Mouse (Mus musculus) 416B (cell line): Measurements from ENCODE around the gene Hist1h3d.
"Not testable (repeated sequence)": the region's sequence is repeated elsewhere in the genome, so short reads cannot be mapped to it uniquely, and the experiment has no call there.

Experiments
- DNase-seq: peaks from one replicate; pipeline ENCODE4 v3.0.0; 2011; ENCODE audit warnings: low read depth

Gene Hist1h3d

GRCm38 (mm10) chr13:23542225-23542980, 33.2 kb upstream of the Hist1h3d start:
- peak; percentile 89 for DNase-seq

GRCm38 (mm10) chr13:23542999-23543607, 32.5 kb upstream of the Hist1h3d start, which contains the start of gene Hist1h2bh:
Hist1h2bh (minus strand) TSS chr13:23543392.
- peak; percentile 100 for DNase-seq

GRCm38 (mm10) chr13:23543965-23544786, 31.4 kb upstream of the Hist1h3d start, which contains the start of gene Hist1h3f:
Hist1h3f (plus strand) TSS chr13:23544052.
- DNase-seq, result peak; percentile 100

GRCm38 (mm10) chr13:23544787-23545120, 30.8 kb upstream of the Hist1h3d start:
- DNase-seq, result peak; percentile 67

GRCm38 (mm10) chr13:23546694-23547093, 28.9 kb upstream of the Hist1h3d start:
- no peak for DNase-seq

GRCm38 (mm10) chr13:23550761-23551145, 24.8 kb upstream of the Hist1h3d start:
- peak; percentile 89 for DNase-seq

- DNase-seq, result peak; percentile 99
Measured at GRCm38 (mm10) chr13:23551146-23551834, 24.3 kb upstream of the Hist1h3d start, which contains the start of gene Hist1h4f. Hist1h4f (minus strand) TSS chr13:23551648.

GRCm38 (mm10) chr13:23551931-23552914, 23.3 kb upstream of the Hist1h3d start:
- DNase-seq, result peak; percentile 71

- DNase-seq, result no peak
Measured at GRCm38 (mm10) chr13:23552962-23553361, 22.6 kb upstream of the Hist1h3d start, which contains the start of gene Hist1h1d. Hist1h1d (plus strand) TSS chr13:23553262.

- DNase-seq, result peak; percentile 86
Measured at GRCm38 (mm10) chr13:23554393-23554792, 21.2 kb upstream of the Hist1h3d start.

- DNase-seq, result peak; percentile 99
Measured at GRCm38 (mm10) chr13:23554925-23555838, 20.4 kb upstream of the Hist1h3d start.

- DNase-seq, result peak; percentile 100
Measured at GRCm38 (mm10) chr13:23555839-23556416, 19.6 kb upstream of the Hist1h3d start.

- DNase-seq, result peak; percentile 63
Measured at GRCm38 (mm10) chr13:23556906-23557305, 18.7 kb upstream of the Hist1h3d start.

GRCm38 (mm10) chr13:23560699-23561098, 14.9 kb upstream of the Hist1h3d start:
- peak; percentile 69 for DNase-seq

- not testable (repeated sequence) for DNase-seq
Measured at GRCm38 (mm10) chr13:23561531-23561882, 14.1 kb upstream of the Hist1h3d start.

GRCm38 (mm10) chr13:23561883-23562659, 13.5 kb upstream of the Hist1h3d start, which contains the start of gene Hist1h3e:
Hist1h3e (minus strand) TSS chr13:23562369.
- peak; percentile 100 for DNase-seq

- DNase-seq, result peak; percentile 98
Measured at GRCm38 (mm10) chr13:23562699-23563462, 12.7 kb upstream of the Hist1h3d start.
